ENCODE assay signal across 24 mouse cellular contexts in genomic region chr10:15825457-15825856, GRCm38 (mm10).
DNase-seq lines count a peak whose midpoint lies in the region; ATAC-seq and TF ChIP-seq lines count a peak whose summit lies in the region.
"Had no signal": no experiment of that assay in that cellular context is flagged by ENCODE, and none has a peak within 500 bp of the region (broad histone marks: within the 10 kb centered on the region; RNA-seq: fewer than 3 reads in every experiment).

No protein-coding gene starts in this region.

- no peaks in the 10 kb centered on the region for H3K9me3 ChIP-seq in midbrain, embryonic 12.5 days
- no peaks in the 10 kb centered on the region for H3K9me3 ChIP-seq in midbrain, embryonic 15.5 days
- no peaks in the 10 kb centered on the region for H3K9me3 ChIP-seq in midbrain, embryonic 14.5 days (ENCODE audit: control insufficient read depth, low read length)
- no peaks in the 10 kb centered on the region for H3K9me3 ChIP-seq in liver, embryonic 11.5 days (ENCODE audit: control insufficient read depth, low read length)
- H3K9me3 ChIP-seq: embryonic facial prominence, embryonic 13.5 days; embryonic facial prominence, embryonic 15.5 days; forebrain, embryonic 10.5 days; forebrain, embryonic 12.5 days had no signal

- DNase-seq in brain, embryonic 14.5 days (ENCODE audit: low read depth), result peak; percentile 15
- DNase-seq in midbrain, embryonic 14.5 days, result peak; percentile 8
- peak; percentile 26 for DNase-seq in retina, embryonic 14.5 days (ENCODE audit: low spot score)
- DNase-seq in liver, embryonic 11.5 days (ENCODE audit: low spot score), result no peak
- no peak for DNase-seq in urinary bladder, postnatal 4 days (ENCODE audit: low spot score in 2 of 2)
- no peak for DNase-seq in ovary, adult 18-20 months (ENCODE audit: low spot score)
- DNase-seq: adrenal gland, adult 2 months; adrenal gland, postnatal 10 days; adrenal gland, postnatal 25 days; cerebellum, adult 11-12 months; cerebellum, adult 2 months; cerebellum, adult 9-10 months; cerebellum, postnatal 14 days; cerebellum, postnatal 36 days; embryo, embryonic 11 days had no signal

- 43% methylated on average over 1 of the region's 1 CpGs for WGBS in midbrain, embryonic 12.5 days
- 21% methylated on average over 1 of the region's 1 CpGs for WGBS in midbrain, embryonic 15.5 days
- WGBS in midbrain, embryonic 14.5 days, result 17% methylated on average over 1 of the region's 1 CpGs
- 82% methylated on average over 1 of the region's 1 CpGs for WGBS in liver, embryonic 11.5 days

- no peaks in the 10 kb centered on the region for H3K36me3 ChIP-seq in midbrain, embryonic 12.5 days
- no peaks in the 10 kb centered on the region for H3K36me3 ChIP-seq in midbrain, embryonic 15.5 days (replicated peaks)
- H3K36me3 ChIP-seq in midbrain, embryonic 14.5 days (ENCODE audit: control insufficient read depth, insufficient read depth, low read length), result no peaks in the 10 kb centered on the region
- H3K36me3 ChIP-seq in liver, embryonic 11.5 days (ENCODE audit: control insufficient read depth, insufficient read depth, low read length), result no peaks in the 10 kb centered on the region
- H3K36me3 ChIP-seq: embryonic facial prominence, embryonic 13.5 days; embryonic facial prominence, embryonic 15.5 days; forebrain, embryonic 10.5 days; forebrain, embryonic 12.5 days had no signal

- TF ChIP-seq CTCF in brain, embryonic 14.5 days (IDR thresholded peaks at IDR 0.05; ENCODE audit: borderline replicate concordance, extremely low read depth, insufficient read depth, insufficient read length), result no peak

- no peak for TF ChIP-seq POLR2A in brain, embryonic 14.5 days (IDR thresholded peaks at IDR 0.05; ENCODE audit: borderline replicate concordance, extremely low read depth, insufficient read depth, insufficient read length, poor library complexity, severe bottlenecking)

- H3K27me3 ChIP-seq in midbrain, embryonic 12.5 days, result no peaks in the 10 kb centered on the region
- no peaks in the 10 kb centered on the region for H3K27me3 ChIP-seq in midbrain, embryonic 15.5 days (replicated peaks)
- H3K27me3 ChIP-seq in midbrain, embryonic 14.5 days (ENCODE audit: control insufficient read depth, insufficient read depth, low read length), result no peaks in the 10 kb centered on the region
- H3K27me3 ChIP-seq in liver, embryonic 11.5 days (replicated peaks; ENCODE audit: control insufficient read depth, insufficient read depth, low read length), result no peaks in the 10 kb centered on the region
- H3K27me3 ChIP-seq: embryonic facial prominence, embryonic 13.5 days; embryonic facial prominence, embryonic 15.5 days; forebrain, embryonic 12.5 days had no signal

- H3K9ac ChIP-seq in midbrain, embryonic 12.5 days (replicated peaks), result no peak overlapping the region
- H3K9ac ChIP-seq in midbrain, embryonic 15.5 days, result no peak overlapping the region
- H3K9ac ChIP-seq in midbrain, embryonic 14.5 days (replicated peaks; ENCODE audit: low read length), result no peak overlapping the region
- H3K9ac ChIP-seq in liver, embryonic 11.5 days (ENCODE audit: low read depth, low read length), result no peak overlapping the region
- H3K9ac ChIP-seq: embryonic facial prominence, embryonic 13.5 days; embryonic facial prominence, embryonic 15.5 days; forebrain, embryonic 12.5 days had no signal

- no peak overlapping the region for H3K27ac ChIP-seq in midbrain, embryonic 12.5 days (replicated peaks)
- H3K27ac ChIP-seq in midbrain, embryonic 15.5 days, result no peak overlapping the region
- no peak overlapping the region for H3K27ac ChIP-seq in midbrain, embryonic 14.5 days (replicated peaks; ENCODE audit: low read depth, low read length)
- H3K27ac ChIP-seq in liver, embryonic 11.5 days (ENCODE audit: low read depth, low read length), result no peak overlapping the region
- H3K27ac ChIP-seq: embryonic facial prominence, embryonic 13.5 days; embryonic facial prominence, embryonic 15.5 days; forebrain, embryonic 10.5 days; forebrain, embryonic 12.5 days had no signal

- peak; percentile 68; the same call in 1 of the 2 replicates for ATAC-seq in midbrain, embryonic 12.5 days (ENCODE audit: low FRiP score, low read depth)
- no peak for ATAC-seq in midbrain, embryonic 15.5 days (replicated peaks)
- ATAC-seq in midbrain, embryonic 14.5 days (ENCODE audit: low FRiP score, low TSS enrichment), result peak; percentile 66; the same call in 1 of the 2 replicates
- ATAC-seq in liver, embryonic 11.5 days (replicated peaks; ENCODE audit: low FRiP score), result no peak
- ATAC-seq: forebrain, embryonic 14.5 days; forebrain, embryonic 16.5 days had no signal

- H3K4me2 ChIP-seq in midbrain, embryonic 12.5 days (replicated peaks), result no peak overlapping the region
- no peak overlapping the region for H3K4me2 ChIP-seq in midbrain, embryonic 15.5 days
- H3K4me2 ChIP-seq in midbrain, embryonic 14.5 days (ENCODE audit: low read length), result no peak overlapping the region
- no peak overlapping the region for H3K4me2 ChIP-seq in liver, embryonic 11.5 days
- H3K4me2 ChIP-seq: embryonic facial prominence, embryonic 13.5 days; embryonic facial prominence, embryonic 15.5 days; forebrain, embryonic 12.5 days had no signal

- H3K4me3 ChIP-seq in midbrain, embryonic 12.5 days, result no peak overlapping the region
- no peak overlapping the region for H3K4me3 ChIP-seq in midbrain, embryonic 15.5 days
- no peak overlapping the region for H3K4me3 ChIP-seq in midbrain, embryonic 14.5 days (replicated peaks; ENCODE audit: low read depth, low read length)
- H3K4me3 ChIP-seq in liver, embryonic 11.5 days (ENCODE audit: low read depth, low read length), result no peak overlapping the region
- H3K4me3 ChIP-seq: embryonic facial prominence, embryonic 13.5 days; embryonic facial prominence, embryonic 15.5 days; erythroblast, embryonic 14.5 days; forebrain, embryonic 10.5 days; forebrain, embryonic 12.5 days had no signal

- no peaks in the 10 kb centered on the region for H3K4me1 ChIP-seq in midbrain, embryonic 12.5 days
- H3K4me1 ChIP-seq in midbrain, embryonic 15.5 days, result no peaks in the 10 kb centered on the region
- H3K4me1 ChIP-seq in midbrain, embryonic 14.5 days (ENCODE audit: control insufficient read depth, insufficient read depth, low read length), result no peaks in the 10 kb centered on the region
- no peaks in the 10 kb centered on the region for H3K4me1 ChIP-seq in liver, embryonic 11.5 days (replicated peaks; ENCODE audit: control insufficient read depth, insufficient read depth, low read length)
- H3K4me1 ChIP-seq: embryonic facial prominence, embryonic 13.5 days; embryonic facial prominence, embryonic 15.5 days; forebrain, embryonic 10.5 days; forebrain, embryonic 12.5 days had no signal

Comparison
In these comparisons a context has a peak if more than half of its experiments do, and no peak if none do; other contexts are left out.
1. ATAC-seq: peak in midbrain, embryonic 12.5 days (single experiment) and midbrain, embryonic 14.5 days (single experiment); none in midbrain, embryonic 15.5 days (single experiment) and liver, embryonic 11.5 days (single experiment).
2. DNase-seq: peak in brain, embryonic 14.5 days (single experiment), midbrain, embryonic 14.5 days (single experiment) and retina, embryonic 14.5 days (single experiment); none in liver, embryonic 11.5 days (single experiment), urinary bladder, postnatal 4 days (0 of 2) and ovary, adult 18-20 months (single experiment).